Mouse (Mus musculus): ENCODE measurements around the gene Rabgap1l.

DNA sequence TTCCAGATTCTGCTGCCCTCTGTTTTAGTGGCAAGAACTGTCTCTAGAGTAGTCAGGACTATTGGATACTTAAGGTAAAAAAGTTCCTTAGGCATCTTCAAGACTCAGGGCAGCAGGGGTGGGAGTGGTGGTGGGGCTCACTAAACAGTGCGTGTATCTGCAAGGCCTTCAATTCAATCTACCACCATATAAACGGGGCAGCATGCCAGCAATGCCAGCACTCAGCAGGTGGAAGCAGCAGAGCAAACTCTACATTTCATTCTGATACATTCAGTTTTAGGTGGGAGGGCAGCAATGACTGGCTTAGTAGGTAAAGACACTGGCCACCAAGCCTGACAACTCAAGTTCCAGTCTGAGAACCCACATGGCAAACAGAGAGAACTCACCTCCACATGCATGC, 552.9 kb downstream of the Rabgap1l start:
- TF ChIP-seq POLR2A (IDR thresholded peaks at IDR 0.05; ENCODE audit: low read depth, low read length) (no peak), CTCF (IDR thresholded peaks at IDR 0.05; ENCODE audit: extremely low read depth, insufficient read depth, insufficient read length, insufficient replicate concordance) (no peak)

All from spleen, adult 2 months (tissue).